Mouse (Mus musculus): Measurements from ENCODE around the gene G0s2. TPM values are rescaled to one million over a fixed set of nuclear protein-coding genes. Genes with fewer than 3 reads are reported as not detected.

G0s2 gene
- 1 to 10 TPM; 1.4 to 1.8 TPM for total RNA-seq (2023)

DNA sequence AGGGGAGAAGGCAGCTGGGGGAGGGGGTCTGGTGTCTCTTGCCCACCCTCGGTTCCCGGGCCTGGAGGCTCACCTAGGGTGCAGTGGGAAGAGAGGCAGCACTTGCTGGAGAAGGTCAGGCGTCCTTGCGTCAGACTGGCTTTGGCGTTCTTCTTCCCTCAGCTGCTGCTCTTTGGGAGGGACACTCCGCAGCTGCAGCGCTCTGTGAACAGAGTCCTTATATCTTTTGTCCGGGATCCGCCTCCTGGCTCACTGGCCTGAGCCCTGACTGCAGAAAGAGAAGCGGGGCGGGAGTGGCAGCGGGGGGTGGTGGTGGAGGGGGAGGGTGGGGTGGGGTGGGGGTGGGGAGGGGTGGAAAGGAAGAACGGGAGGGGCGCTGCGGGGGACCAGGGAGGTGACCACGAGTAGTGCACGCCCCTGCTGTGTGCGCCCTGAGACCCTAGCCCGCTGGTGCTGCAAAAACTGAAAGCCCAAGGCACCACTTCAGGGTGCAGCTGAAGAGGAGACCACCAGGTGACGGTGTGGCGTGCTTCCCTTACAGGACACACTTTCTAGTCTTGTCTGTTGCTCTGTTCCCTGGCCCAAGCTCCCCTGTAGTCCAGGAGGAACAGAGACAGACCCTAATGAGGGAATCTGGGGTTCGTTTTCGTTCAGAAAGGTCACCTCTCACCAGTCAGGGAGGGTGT lies at the start of gene G0s2:
Gene G0s2 (minus strand): TSS at position 302 of the 686 bp plus-strand sequence.

DNA sequence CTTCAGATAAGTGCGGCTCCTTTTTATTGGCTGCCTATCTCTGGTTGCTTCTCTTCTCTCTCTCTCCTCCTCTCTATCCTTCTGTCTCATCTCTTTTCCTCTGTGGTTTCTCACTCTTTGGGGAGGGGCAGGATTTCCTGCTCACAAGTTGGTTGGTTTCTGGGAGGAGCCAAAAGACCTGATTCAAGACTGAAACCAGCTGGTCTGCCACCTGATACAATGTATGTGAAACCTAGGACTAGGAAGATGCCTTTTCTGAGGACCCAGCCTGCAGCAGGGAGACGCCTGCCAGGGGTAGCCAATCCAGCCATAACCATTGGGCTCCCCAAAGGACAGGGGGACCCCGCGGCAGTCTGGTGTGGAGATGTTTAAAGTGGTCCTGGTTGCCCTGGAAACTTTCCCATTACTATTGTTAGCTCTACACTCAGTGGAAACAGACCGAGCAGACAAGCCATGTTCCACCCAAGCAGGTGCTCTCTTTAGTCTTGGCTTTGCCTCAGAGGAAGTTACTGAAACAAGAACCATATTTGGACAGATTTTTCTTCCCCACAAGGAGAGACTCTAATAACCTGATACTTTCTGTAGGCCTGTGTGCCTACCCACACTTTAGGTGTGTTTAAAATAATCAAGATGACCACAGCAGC lies 8.9 kb downstream of the G0s2 start, which contains the start of gene Hsd11b1:
Gene Hsd11b1 (minus strand): TSS at position 121 of the 644 bp plus-strand sequence.

Other genes with a start within 250 kb of the G0s2 start
- under 1 TPM; 0.38 to 0.65 TPM for gene Syt14, start 237.4 kb downstream of the G0s2 start, total RNA-seq (2023)
- 10 to 100 TPM; 58.6 to 62.2 TPM for gene Diexf, start 142.9 kb downstream of the G0s2 start, total RNA-seq (2023)
- 10 to 100 TPM in 1 of 2 experiments, 1 to 10 TPM in 1; 7.5 to 10.2 TPM for gene Irf6, start 120.1 kb downstream of the G0s2 start, total RNA-seq (2023)
- gene A130010J15Rik, start 105.2 kb downstream of the G0s2 start, total RNA-seq (2023): 1 to 10 TPM; 1.8 to 3.6 TPM
- 100 to 1,000 TPM; 505 to 567 TPM for gene Traf3ip3, start 71.5 kb downstream of the G0s2 start, total RNA-seq (2023)
- gene Lamb3, start 65.5 kb downstream of the G0s2 start, total RNA-seq (2023): 10 to 100 TPM; 10.4 to 19.3 TPM
- 10 to 100 TPM; 77.4 to 80.8 TPM for gene Hsd11b1, start 9.1 kb downstream of the G0s2 start, total RNA-seq (2023)
- gene Camk1g, start 97.1 kb upstream of the G0s2 start, total RNA-seq (2023): not detected

All from T-cell, adult 66 days (primary cell).